Mouse (Mus musculus) kidney, adult 2 months (tissue): Measurements from ENCODE around the gene Papolb. TPM values are rescaled to one million over a fixed set of nuclear protein-coding genes. Genes with fewer than 3 reads are reported as not detected.
A peak's percentile ranks its signal among the peaks of the same experiment; 100 is the strongest.

Source experiments
- DNase-seq: peaks from one replicate; pipeline ENCODE4 v3.0.0; 2021
- H3K27ac ChIP-seq: fragments of 200-500 bp; 2 replicates; pipeline ENCODE4 v1.5.1; 2012; ENCODE audit warnings: low read depth, low read length, control low read depth, inconsistent platforms; ENCODE audit not compliant: insufficient read depth
- H3K27me3 ChIP-seq: fragments of 200-500 bp; replicated peaks from 2 replicates; pipeline ENCODE4 v1.6.1; 2012; ENCODE audit warnings: mild to moderate bottlenecking, moderate library complexity, low read length, inconsistent platforms; ENCODE audit not compliant: control insufficient read depth, insufficient read depth
- H3K36me3 ChIP-seq: fragments of 200-500 bp; 2 replicates; pipeline ENCODE4 v1.6.1; 2012; ENCODE audit warnings: mild to moderate bottlenecking, moderate library complexity, low read length, inconsistent platforms; ENCODE audit not compliant: control insufficient read depth, insufficient read depth
- H3K4me1 ChIP-seq: fragments of 200-500 bp; 2 replicates; pipeline ENCODE4 v1.6.1; 2011; ENCODE audit warnings: low read length; ENCODE audit not compliant: control insufficient read depth, insufficient read depth
- H3K4me3 ChIP-seq: fragments of 200-500 bp; 2 replicates; pipeline ENCODE4 v1.5.1; 2011; ENCODE audit warnings: mild to moderate bottlenecking, low read depth, low read length, control low read depth; ENCODE audit not compliant: insufficient read depth
- CTCF ChIP-seq: fragments of 200-500 bp; conservative IDR thresholded peaks from 2 replicates; pipeline ENCODE4 v1.5.1; 2011; ENCODE audit warnings: low read depth, mild to moderate bottlenecking, control low read depth, low read length, moderate library complexity, mixed read lengths; ENCODE audit not compliant: insufficient read depth, insufficient read length
- POLR2A ChIP-seq: fragments of 200-500 bp; IDR thresholded peaks from one replicate; pipeline ENCODE4 v1.6.1; 2011; ENCODE audit warnings: low read depth, low read length, control low read depth
- WGBS: fragments of 180-500 bp; shearing (Covaris S2); methylation state at CpG from one replicate; pipeline ENCODE4 v1.1.7; 2018; 5-methylcytosine and 5-hydroxymethylcytosine counted together
- polyA plus RNA-seq: library from polyadenylated mRNA; depleted of rRNA; stranded (reverse); fragments of >200 nt; gene quantifications from 2 replicates; pipeline ENCODE4 v1.2.3, GENCODE M21; 2012

The Papolb gene
- polyA plus RNA-seq, 1 experiment: not detected

DNA sequence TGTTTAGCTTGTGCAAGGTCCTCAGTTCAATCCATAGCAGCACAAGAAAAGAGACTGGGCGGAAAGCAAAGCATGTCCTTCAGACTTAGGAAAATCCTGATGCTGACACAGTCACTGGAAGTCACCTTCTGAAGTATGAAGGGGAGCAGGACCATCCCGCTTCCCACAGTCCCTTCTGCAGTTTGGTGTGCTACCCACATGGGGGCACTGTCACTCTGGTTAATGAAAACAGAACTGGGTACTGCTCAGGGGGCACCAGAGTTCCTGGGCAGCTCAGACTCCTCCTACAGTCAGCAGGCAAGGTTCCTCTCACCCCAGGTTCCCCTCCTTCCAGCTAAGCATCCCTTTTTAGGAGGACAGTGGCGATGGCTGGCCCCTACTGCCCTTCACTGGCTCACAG lies 30.9 kb downstream of the Papolb start:
- TF ChIP-seq POLR2A (no peak), CTCF (peak; percentile 51)
- Histone ChIP-seq H3K27ac (no peak overlapping the region), H3K36me3 (no peaks in the 10 kb centered on the region), H3K4me3 (no peak overlapping the region), H3K27me3 (no peaks in the 10 kb centered on the region), H3K4me1 (no peaks in the 10 kb centered on the region)
- 66% methylated on average over 3 of the region's 3 CpGs for WGBS
- no peak for DNase-seq

DNA sequence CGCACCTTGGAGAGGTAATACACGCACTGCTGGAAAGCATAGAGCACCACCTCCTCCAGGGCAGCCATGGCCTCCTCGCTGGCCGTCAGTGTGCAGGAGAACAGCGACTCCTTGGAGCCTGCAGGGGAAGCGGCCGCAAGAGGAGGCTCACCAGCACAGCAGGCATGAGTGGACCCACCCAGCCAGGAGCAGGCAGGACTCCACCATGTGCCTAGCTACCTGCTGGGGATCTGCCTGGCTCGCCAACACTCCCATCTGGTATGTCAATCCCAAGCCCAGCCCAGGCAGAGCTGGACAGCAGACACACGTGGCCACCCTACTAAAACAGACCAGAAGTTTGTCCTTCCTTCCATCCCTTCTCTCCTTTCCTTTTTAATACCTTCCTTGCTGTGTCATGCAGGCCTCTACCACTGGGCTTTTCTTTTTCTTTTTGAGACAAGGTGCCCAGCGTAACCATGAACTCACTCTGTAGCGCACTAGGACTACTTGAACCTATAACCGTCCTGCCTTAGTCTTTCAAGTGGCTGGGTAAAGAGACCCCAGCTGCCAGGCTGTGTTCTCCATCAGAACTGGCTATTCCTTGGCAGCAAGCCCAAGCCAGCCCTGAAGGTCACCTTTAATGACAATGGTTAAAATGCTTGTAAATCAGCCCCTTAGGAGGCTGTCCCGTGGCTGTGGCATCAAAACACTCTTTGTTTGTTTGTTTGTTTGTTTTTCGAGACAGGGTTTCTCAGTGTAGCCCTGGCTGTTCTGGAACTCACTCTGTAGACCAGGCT lies 34.4 kb downstream of the Papolb start:
- DNase-seq: no peak

DNA sequence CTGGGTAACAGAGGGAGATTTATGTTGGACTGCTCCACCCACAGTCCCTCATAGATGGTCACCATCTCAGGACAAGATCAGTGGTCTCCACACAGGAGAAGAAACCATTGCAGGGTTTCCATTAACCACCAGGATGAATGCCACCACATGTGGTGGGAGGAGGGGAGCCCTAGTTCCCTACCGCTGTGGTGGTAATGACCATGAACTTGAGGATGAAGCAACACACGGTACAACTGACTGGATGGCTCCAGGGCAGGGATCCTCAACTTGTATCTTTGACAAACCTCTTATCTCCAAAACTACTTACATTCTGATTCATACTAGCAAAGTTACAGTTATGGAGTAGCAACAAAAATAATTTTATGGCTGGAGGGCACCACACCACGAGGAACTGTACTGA lies 36.6 kb downstream of the Papolb start:
- Histone ChIP-seq H3K27me3 (no peaks in the 10 kb centered on the region), H3K4me1 (no peaks in the 10 kb centered on the region), H3K27ac (no peak overlapping the region), H3K4me3 (no peak overlapping the region), H3K36me3 (no peaks in the 10 kb centered on the region)
- TF ChIP-seq CTCF (no peak), POLR2A (no peak)
- no peak for DNase-seq
- WGBS: 88% methylated on average over 3 of the region's 3 CpGs

More for the DNA sequence above, 34.4 kb downstream of the Papolb start:
- Histone ChIP-seq H3K36me3 (no peaks in the 10 kb centered on the region), H3K4me1 (no peaks in the 10 kb centered on the region), H3K27ac (no peak overlapping the region), H3K27me3 (no peaks in the 10 kb centered on the region), H3K4me3 (no peak overlapping the region)
- 65% methylated on average over 14 of the region's 14 CpGs for WGBS
- no peak for TF ChIP-seq CTCF
- TF ChIP-seq POLR2A: no peak

- Histone ChIP-seq H3K27ac (no peak overlapping the region), H3K36me3 (no peaks in the 10 kb centered on the region), H3K4me3 (no peak overlapping the region), H3K4me1 (no peaks in the 10 kb centered on the region), H3K27me3 (no peaks in the 10 kb centered on the region)
- DNase-seq: no peak
- WGBS: 75% methylated on average over 9 of the region's 9 CpGs
- TF ChIP-seq CTCF: no peak
- TF ChIP-seq POLR2A: no peak
Measured at GRCm38 (mm10) chr5:142489955-142490707, 39.7 kb downstream of the Papolb start.

GRCm38 (mm10) chr5:142486654-142487053 lies 43.2 kb downstream of the Papolb start:
- H3K36me3 ChIP-seq: no peaks in the 10 kb centered on the region
- 63% methylated on average over 9 of the region's 9 CpGs for WGBS
- DNase-seq: no peak
- no peaks in the 10 kb centered on the region for H3K4me1 ChIP-seq
- no peaks in the 10 kb centered on the region for H3K27me3 ChIP-seq
- H3K27ac ChIP-seq: no peak overlapping the region
- no peak for TF ChIP-seq POLR2A
- TF ChIP-seq CTCF: no peak
- no peak overlapping the region for H3K4me3 ChIP-seq

GRCm38 (mm10) chr5:142483581-142483980 lies 46.3 kb downstream of the Papolb start:
- Histone ChIP-seq H3K4me1 (no peaks in the 10 kb centered on the region), H3K4me3 (no peak overlapping the region), H3K27me3 (no peaks in the 10 kb centered on the region), H3K27ac (no peak overlapping the region), H3K36me3 (no peaks in the 10 kb centered on the region)
- 93% methylated on average over 5 of the region's 5 CpGs for WGBS
- TF ChIP-seq POLR2A: no peak
- no peak for TF ChIP-seq CTCF
- DNase-seq: no peak

DNA sequence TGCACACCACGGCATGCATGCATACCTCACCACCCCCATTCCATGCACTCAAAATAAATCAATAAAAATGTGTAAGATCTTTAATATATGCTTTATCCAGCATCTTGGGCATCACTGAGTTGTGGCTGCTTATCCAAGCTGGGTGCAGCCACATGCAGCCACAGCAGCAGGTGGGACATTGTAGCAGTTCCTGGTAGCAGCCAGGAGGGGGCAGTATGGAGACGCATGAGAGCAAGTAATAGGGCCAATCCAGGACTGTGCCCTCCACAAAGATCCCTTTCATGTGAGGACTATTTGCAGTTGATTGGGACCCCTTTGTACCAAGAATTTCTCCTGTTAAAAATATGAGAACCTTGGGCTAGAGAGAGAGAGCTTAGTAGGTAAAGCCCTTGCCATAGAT lies 47.4 kb downstream of the Papolb start:
- no peak for TF ChIP-seq POLR2A
- TF ChIP-seq CTCF: peak; percentile 60
- peak; percentile 25 for DNase-seq
- Histone ChIP-seq H3K27me3 (no peaks in the 10 kb centered on the region), H3K4me3 (no peak overlapping the region), H3K36me3 (no peaks in the 10 kb centered on the region), H3K27ac (no peak overlapping the region), H3K4me1 (no peaks in the 10 kb centered on the region)
- 61% methylated on average over 2 of the region's 2 CpGs for WGBS
